Mouse (Mus musculus): Measurements from ENCODE around the gene Zfp821. TPM values are rescaled to one million over a fixed set of nuclear protein-coding genes. Genes with fewer than 3 reads are reported as not detected.

Gene Zfp821
- total RNA-seq, 2 experiments from 2014 or later = 7.5 to 9.5 TPM

Other genes starting within 250 kb of the Zfp821 start
- gene Pmfbp1, start 211.5 kb upstream of the Zfp821 start, total RNA-seq (2021) = not detected
- gene Dhx38, start 139.7 kb upstream of the Zfp821 start, total RNA-seq (2021) = 10 to 100 TPM; 12.9 to 13.6 TPM
- 1 to 10 TPM; 6.9 to 7.7 TPM for gene Txnl4b, start 139.7 kb upstream of the Zfp821 start, total RNA-seq (2021)
- 1 to 10 TPM; 8.3 to 9.7 TPM for gene Hp, start 126.4 kb upstream of the Zfp821 start, total RNA-seq (2021)
- 10 to 100 TPM; 13.1 to 13.4 TPM for gene Dhodh, start 96.9 kb upstream of the Zfp821 start, total RNA-seq (2021)
- gene Pkd1l3, start 91.0 kb upstream of the Zfp821 start, total RNA-seq (2021) = under 1 TPM in 1 of 2 experiments, not detected in 1; 0.23 TPM
- gene Ist1, start 12.3 kb upstream of the Zfp821 start, total RNA-seq (2021) = 10 to 100 TPM; 32.3 to 40.7 TPM
- gene Atxn1l, start 32.2 kb downstream of the Zfp821 start, total RNA-seq (2021) = 10 to 100 TPM; 25.1 to 25.4 TPM
- 10 to 100 TPM; 34.8 to 42.5 TPM for gene Ap1g1, start 73.0 kb downstream of the Zfp821 start, total RNA-seq (2021)
- 1 to 10 TPM; 3.0 to 5.2 TPM for gene Phlpp2, start 163.0 kb downstream of the Zfp821 start, total RNA-seq (2021)